Mouse (Mus musculus) fibroblast of lung, adult 2 months (primary cell): ENCODE data around the gene Tmc8.
A peak's percentile ranks its signal among the peaks of the same experiment; 100 is the strongest.
"Not testable (repeated sequence)": the region's sequence is repeated elsewhere in the genome, so short reads cannot be mapped to it uniquely, and the experiment has no call there.

Experiments used
- DNase-seq: peaks from one replicate; pipeline ENCODE4 v3.0.0-alpha.2; 2011; ENCODE audit warnings: low read depth

Gene Tmc8

DNA sequence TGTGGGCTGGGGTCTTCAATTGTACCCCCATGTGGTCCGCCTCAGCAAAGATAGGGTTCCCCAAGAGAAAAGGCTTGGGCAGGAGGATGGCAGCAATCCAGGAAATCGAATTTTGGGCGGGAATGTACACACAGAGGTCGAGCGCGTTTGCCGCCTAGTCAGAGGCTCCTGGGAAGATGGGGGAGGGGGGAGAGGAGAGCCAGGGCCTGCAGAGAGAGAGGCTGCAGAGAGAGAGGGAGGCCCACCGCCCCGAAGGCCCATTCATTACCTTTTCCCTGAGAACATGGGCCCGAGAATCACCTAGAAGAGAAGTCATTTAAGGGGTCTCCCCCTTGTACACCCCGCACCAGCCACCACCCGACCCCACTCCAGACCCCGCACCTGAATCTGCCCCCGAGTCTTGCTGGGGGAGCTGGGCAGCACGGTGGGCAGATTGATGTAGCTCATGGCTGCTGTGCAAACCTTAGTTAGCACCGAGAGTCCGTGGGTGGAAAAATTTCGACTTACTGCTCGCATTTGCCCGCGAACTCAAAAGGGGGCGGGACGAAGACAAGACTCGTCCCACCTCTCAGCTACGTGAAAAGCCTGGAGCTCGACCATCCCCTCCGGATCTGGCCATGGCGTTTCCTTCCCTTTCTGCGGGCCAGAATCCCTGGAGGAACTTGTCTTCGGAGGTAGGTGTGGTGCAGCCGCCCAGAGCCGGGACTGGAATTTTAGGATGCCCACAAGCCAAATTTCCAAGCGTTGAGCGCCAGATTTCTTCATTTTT is 43.6 kb downstream of the Tmc8 start, which contains the start of the genes Afmid and Tk1:
Afmid (plus strand) TSS at position 592 of the 769 bp plus-strand sequence.
Tk1 (minus strand) TSS at position 760 of the 769 bp plus-strand sequence.
- DNase-seq: peak; percentile 59

DNA sequence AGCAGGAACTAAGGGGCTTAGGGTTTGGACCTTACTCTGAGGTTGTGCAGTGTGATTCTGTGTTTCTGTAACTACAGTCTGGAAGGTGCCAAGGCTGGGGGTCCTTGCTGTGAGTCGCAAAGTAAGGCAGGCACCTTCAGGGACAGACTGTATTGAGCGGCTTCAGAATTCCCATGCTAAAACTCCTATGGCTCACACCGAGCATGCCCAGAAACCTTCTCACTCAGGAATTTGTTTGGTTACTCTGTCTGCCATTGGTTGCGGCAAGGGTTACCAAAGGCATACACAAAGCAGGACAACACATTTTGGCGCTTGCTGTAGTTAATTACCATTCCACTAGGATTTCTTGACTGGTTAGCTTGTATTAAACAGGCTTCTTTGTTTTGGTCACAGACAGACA is 44.3 kb downstream of the Tmc8 start:
- DNase-seq: peak; percentile 51

GRCm38 (mm10) chr11:117826916-117827315 is 45.0 kb downstream of the Tmc8 start:
- no peak for DNase-seq

GRCm38 (mm10) chr11:117827386-117827785 is 45.5 kb downstream of the Tmc8 start:
- DNase-seq: no peak

GRCm38 (mm10) chr11:117828149-117828887 is 46.4 kb downstream of the Tmc8 start:
- DNase-seq: no peak

DNA sequence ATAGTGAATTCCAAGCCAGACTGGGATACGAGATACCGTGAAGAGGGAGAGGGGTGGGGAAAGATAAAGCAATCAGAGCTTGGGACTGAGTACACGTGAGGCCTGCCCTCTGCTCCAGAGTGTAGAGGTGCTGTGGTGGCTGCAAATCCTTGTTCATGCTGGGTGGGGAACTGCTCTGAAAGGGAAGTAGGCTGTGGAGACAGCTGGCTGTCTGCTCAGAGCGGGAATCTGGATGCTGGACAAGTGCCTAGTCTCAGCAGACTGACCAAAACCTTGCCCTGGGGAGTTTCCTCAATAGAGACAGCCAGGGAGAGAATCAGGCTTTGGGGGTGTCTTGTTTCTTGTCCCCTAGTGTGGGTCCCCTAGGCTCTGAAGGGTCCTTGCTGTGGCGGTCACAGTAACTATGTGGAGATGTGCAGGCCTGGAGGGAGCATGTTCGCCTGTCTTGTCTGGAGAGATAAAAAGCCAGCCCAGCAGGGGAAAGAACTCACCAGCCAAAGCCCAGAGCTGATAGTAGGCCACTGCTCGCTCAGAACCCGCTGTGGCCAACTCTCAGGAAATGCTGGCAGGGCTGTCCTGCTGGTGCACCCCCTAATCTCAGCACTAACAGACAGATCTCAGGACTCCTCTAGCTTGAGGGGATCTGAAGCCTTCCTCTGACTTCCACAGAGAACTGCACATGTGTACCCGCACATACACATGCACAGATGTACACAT is 47.2 kb downstream of the Tmc8 start:
- DNase-seq: no peak

DNA sequence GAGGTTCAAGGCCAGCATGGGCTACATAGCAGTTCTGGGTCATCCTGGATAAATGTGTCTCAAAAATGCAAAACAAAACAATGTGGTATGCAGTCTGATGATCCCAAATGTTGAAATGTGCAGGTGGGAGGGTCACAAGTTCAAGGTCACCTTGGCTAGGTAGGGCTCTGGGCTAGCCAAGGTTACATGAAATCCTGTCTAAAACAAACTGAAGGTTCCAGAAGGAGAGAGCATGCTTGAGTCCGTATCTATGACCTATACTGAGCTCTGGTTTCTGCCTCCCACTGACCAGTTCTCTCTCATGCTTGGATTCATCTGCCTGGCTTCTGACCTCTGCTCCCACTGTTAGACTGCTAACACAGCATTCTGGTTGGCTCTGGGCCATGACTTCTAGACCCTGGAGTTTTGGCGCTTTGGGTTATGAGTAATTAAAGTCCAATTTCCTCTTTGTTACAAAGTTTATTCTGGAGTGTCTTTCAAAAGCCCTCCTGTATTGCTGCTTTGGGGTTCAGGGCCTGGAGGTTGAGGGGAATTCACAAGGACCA is 47.9 kb downstream of the Tmc8 start:
- no peak for DNase-seq

GRCm38 (mm10) chr11:117830401-117830800 is 48.5 kb downstream of the Tmc8 start:
- DNase-seq: no peak

- no peak for DNase-seq
These were observed 50.5 kb downstream of the Tmc8 start for GRCm38 (mm10) chr11:117832086-117832969.

DNA sequence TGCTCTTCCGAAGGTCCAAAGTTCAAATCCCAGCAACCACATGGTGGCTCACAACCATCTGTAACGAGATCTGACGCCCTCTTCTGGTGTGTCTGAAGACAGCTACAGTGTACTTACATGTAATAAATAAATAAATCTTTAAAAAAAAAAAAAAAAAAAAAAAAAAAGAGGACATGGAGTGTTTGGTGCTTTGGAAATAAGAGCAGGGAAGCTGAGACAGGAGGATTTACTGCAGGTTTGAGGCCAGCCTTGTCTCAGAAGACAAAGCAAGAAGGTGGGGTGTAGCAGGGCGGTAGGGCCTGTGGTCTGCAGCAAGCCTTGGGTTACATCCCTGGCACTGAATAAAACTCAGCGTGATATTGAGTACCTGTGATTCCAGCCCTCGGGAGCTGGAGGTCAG is 51.6 kb downstream of the Tmc8 start:
- not testable (repeated sequence) for DNase-seq

DNA sequence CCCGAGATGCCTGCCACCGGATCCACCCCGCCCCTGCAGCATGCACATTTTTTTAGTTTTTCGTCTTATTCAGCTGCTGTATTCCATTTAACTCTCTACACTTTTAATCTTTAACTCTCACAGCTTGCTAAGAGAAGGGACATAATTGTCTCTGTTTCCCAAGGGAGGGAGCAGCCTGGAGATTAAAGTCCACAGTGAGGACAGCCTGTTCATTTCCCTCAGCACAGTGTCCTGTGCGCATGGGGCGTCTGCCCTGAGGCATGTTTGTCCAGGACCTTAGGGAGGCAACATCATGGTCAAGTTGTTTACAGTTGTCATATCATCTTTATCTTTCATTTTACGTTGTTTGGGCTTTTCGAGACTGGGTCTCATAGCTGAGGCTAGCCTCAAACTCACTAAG is 52.2 kb downstream of the Tmc8 start:
- DNase-seq: no peak

GRCm38 (mm10) chr11:117836306-117836705 is 54.4 kb downstream of the Tmc8 start:
- no peak for DNase-seq

GRCm38 (mm10) chr11:117838572-117838971 is 56.7 kb downstream of the Tmc8 start:
- DNase-seq: no peak

- no peak for DNase-seq
These were observed 57.1 kb downstream of the Tmc8 start for GRCm38 (mm10) chr11:117839021-117839420.

DNA sequence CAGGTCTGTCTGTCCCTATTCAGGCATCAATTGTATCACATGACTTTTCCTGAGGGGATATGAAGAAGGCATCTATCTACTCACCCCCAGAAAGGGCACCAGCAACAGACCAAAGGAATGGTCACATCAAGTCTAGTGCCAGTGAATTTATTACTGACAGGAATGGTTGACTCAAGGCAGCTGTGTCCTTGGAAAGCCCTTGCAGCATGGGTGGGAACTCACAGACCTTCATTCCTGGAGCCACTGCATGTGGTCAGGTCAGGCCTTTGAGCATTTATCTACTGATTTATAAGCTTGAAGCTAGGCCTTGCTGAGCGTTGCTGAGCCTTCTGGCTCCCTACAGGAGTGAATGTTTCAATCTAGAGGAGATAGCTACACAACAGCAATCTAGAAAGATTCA is 59.0 kb downstream of the Tmc8 start:
- no peak for DNase-seq
